Mouse (Mus musculus) spleen, adult 2 months (tissue): ENCODE data around the gene Tns3. TPM values are rescaled to one million over a fixed set of nuclear protein-coding genes. Genes with fewer than 3 reads are reported as not detected.
A peak's percentile ranks its signal among the peaks of the same experiment; 100 is the strongest.

Experiments
- DNase-seq, 2 experiments: peaks; one replicate each; pipeline versions ENCODE4 v3.0.0 to v3.0.0-alpha.2; 2012 to 2021; ENCODE audit warnings: low spot score in 2 of 2, low read depth in 1 of 2
- H3K27ac ChIP-seq: fragments of 200-500 bp; 2 replicates; pipeline ENCODE4 v1.5.1; 2012; ENCODE audit warnings: low read length, inconsistent platforms; ENCODE audit not compliant: insufficient read depth
- H3K27me3 ChIP-seq: fragments of 200-500 bp; 2 replicates; pipeline ENCODE4 v1.6.1; 2012; ENCODE audit warnings: mild to moderate bottlenecking, moderate library complexity, low read length, inconsistent platforms; ENCODE audit not compliant: control insufficient read depth, insufficient read depth
- H3K36me3 ChIP-seq: fragments of 200-500 bp; 2 replicates; pipeline ENCODE4 v1.6.1; 2012; ENCODE audit warnings: mild to moderate bottlenecking, low read length, inconsistent platforms; ENCODE audit not compliant: control insufficient read depth, insufficient read depth
- H3K4me1 ChIP-seq: fragments of 200-500 bp; 2 replicates; pipeline ENCODE4 v1.6.1; 2011; ENCODE audit warnings: inconsistent platforms; ENCODE audit not compliant: control insufficient read depth, insufficient read depth, insufficient read length
- H3K4me3 ChIP-seq: fragments of 200-500 bp; 2 replicates; pipeline ENCODE4 v1.5.1; 2011; ENCODE audit warnings: mild to moderate bottlenecking, inconsistent platforms; ENCODE audit not compliant: insufficient read depth, insufficient read length; ENCODE audit errors: extremely low read depth
- CTCF ChIP-seq: fragments of 200-500 bp; IDR thresholded peaks from 2 replicates; pipeline ENCODE4 v1.5.1; 2011; ENCODE audit warnings: mild to moderate bottlenecking, inconsistent platforms; ENCODE audit not compliant: insufficient read depth, insufficient read length, insufficient replicate concordance; ENCODE audit errors: extremely low read depth
- POLR2A ChIP-seq: fragments of 200-500 bp; IDR thresholded peaks from 2 replicates; pipeline ENCODE4 v1.6.1; 2011; ENCODE audit warnings: low read depth, low read length, inconsistent platforms
- WGBS: fragments of 180-500 bp; shearing (Covaris S2); methylation state at CpG from one replicate; pipeline ENCODE4 v1.1.7; 2018; 5-methylcytosine and 5-hydroxymethylcytosine counted together
- polyA plus RNA-seq: library from polyadenylated mRNA; depleted of rRNA; stranded (reverse); fragments of >200 nt; gene quantifications from 2 replicates; pipeline ENCODE4 v1.2.3, GENCODE M21; 2012

The Tns3 gene
- polyA plus RNA-seq, 1 experiment, result 39.7 TPM

- Histone ChIP-seq H3K27me3 (no peaks in the 10 kb centered on the region), H3K36me3 (no peaks in the 10 kb centered on the region), H3K27ac (peak overlapping the region; percentile 24), H3K4me3 (no peak overlapping the region), H3K4me1 (no peaks in the 10 kb centered on the region; the same call in 1 of the 2 replicates)
- 84% methylated on average over 6 of the region's 6 CpGs for WGBS
- no peak for DNase-seq
- TF ChIP-seq CTCF (no peak), POLR2A (no peak)
Observed at GRCm38 (mm10) chr11:8574562-8574961, 89.8 kb downstream of the Tns3 start.

DNA sequence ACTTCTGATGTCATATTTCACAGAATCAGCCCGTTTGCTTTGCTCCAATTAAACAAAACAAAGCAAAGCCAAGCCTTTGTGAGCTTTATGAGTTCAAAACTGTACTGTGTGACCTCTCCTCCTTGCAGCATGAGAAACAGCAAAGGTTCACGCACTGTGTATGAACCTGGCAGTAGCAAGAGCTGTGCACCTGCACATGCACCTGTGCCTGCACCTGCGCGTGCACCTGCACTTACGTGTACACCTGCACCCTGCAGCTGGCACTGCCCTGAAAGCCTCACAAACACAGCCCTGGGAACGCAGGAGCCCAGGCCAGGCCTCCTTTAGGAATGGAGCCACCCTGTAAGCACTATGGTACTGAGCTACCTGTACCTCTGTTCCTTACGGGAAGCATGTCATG lies 91.6 kb downstream of the Tns3 start:
- H3K36me3 ChIP-seq, result no peaks in the 10 kb centered on the region
- 85% methylated on average over 7 of the region's 7 CpGs for WGBS
- TF ChIP-seq POLR2A, result no peak
- no peaks in the 10 kb centered on the region for H3K27me3 ChIP-seq
- no peak for DNase-seq
- no peaks in the 10 kb centered on the region; the same call in 1 of the 2 replicates for H3K4me1 ChIP-seq
- no peak overlapping the region for H3K4me3 ChIP-seq
- no peak overlapping the region for H3K27ac ChIP-seq

DNA sequence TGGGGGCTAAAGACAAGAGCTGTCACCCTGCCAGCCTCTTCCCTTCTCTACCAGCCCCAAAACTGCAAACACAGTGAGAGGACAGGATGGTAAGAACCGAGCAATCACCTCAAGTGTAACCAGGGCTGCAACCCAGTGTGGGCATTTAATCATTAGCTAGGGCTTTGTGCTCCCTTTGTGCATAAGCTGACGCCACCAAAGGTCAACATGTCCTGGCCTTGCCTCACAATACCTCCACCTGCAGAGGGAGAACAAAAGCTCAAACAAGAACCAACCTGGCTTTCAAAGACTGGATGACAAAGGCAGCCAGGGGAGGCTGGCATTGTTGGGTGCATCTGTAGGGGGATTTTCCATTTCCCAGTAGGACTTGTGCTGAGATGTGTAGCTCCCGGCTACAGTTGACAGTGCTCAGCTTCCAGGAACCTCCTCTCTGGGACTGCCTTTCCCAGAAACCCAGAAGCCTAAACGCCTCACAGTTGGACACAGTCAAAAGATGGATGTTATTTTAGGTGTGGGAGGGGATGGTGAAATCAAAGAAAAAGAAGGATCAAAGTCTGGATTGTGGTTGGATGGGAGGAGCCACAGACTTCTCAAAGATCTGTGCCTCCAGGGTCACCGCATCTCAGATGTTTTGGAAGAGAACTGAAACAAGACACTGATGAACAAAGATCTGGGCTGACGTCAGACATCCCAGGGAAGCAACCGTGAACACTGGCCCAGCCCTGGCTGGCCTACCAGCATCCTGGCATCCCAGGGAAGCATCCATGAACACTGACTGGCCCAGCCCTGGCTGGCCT lies 94.9 kb downstream of the Tns3 start:
- no peak for DNase-seq
- Histone ChIP-seq H3K36me3 (no peaks in the 10 kb centered on the region), H3K27ac (no peak overlapping the region), H3K4me1 (no peaks in the 10 kb centered on the region; the same call in 1 of the 2 replicates), H3K4me3 (no peak overlapping the region), H3K27me3 (no peaks in the 10 kb centered on the region)
- TF ChIP-seq CTCF, result no peak
- TF ChIP-seq POLR2A, result no peak
- 72% methylated on average over 7 of the region's 7 CpGs for WGBS

- no peaks in the 10 kb centered on the region for H3K27me3 ChIP-seq
- H3K4me3 ChIP-seq, result no peak overlapping the region
- H3K27ac ChIP-seq, result no peak overlapping the region
- TF ChIP-seq CTCF, result no peak
- TF ChIP-seq POLR2A, result no peak
- WGBS, result 78% methylated on average over 7 of the region's 7 CpGs
- no peak for DNase-seq
- no peaks in the 10 kb centered on the region; the same call in 1 of the 2 replicates for H3K4me1 ChIP-seq
- no peaks in the 10 kb centered on the region for H3K36me3 ChIP-seq
Observed at GRCm38 (mm10) chr11:8568829-8569228, 95.5 kb downstream of the Tns3 start.

- WGBS, result 41% methylated on average over 3 of the region's 3 CpGs
- Histone ChIP-seq H3K4me1 (no peaks in the 10 kb centered on the region; the same call in 1 of the 2 replicates), H3K4me3 (no peak overlapping the region), H3K27ac (no peak overlapping the region), H3K36me3 (no peaks in the 10 kb centered on the region), H3K27me3 (no peaks in the 10 kb centered on the region)
- peak; percentile 24 to 26 for DNase-seq
- TF ChIP-seq POLR2A (no peak), CTCF (no peak; the same call in 1 of the 2 replicates)
Observed at GRCm38 (mm10) chr11:8566250-8566853, 98.0 kb downstream of the Tns3 start.

GRCm38 (mm10) chr11:8558761-8559282 lies 105.5 kb downstream of the Tns3 start:
- TF ChIP-seq POLR2A (no peak), CTCF (no peak)
- H3K4me3 ChIP-seq, result no peak overlapping the region
- H3K36me3 ChIP-seq, result no peaks in the 10 kb centered on the region
- no peak overlapping the region for H3K27ac ChIP-seq
- no peak for DNase-seq
- WGBS, result 87% methylated on average over 12 of the region's 12 CpGs
- H3K27me3 ChIP-seq, result no peaks in the 10 kb centered on the region
- peaks cover 3% of the 10 kb centered on the region; the same call in 1 of the 2 replicates for H3K4me1 ChIP-seq

DNA sequence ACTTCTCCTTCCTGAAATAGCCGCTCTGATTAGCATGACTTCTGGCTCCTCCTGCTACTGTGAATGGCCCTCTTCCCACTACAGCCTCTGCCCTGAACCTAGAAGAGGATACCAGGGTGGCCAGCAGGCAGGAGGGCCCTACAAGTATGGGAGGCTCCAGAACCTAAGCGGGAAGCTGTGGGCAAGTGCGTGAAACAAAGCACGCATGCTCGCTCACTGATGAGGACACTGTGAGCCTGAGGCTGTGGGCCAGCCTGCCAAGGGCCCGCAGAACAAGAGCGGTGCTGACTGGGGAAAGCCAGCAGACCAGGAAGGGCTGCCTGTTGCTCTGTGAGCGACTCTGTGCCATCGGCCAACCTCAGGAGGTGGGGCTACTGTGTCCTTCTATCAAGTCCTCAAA lies 106.1 kb downstream of the Tns3 start:
- no peak overlapping the region for H3K4me3 ChIP-seq
- DNase-seq, result no peak
- TF ChIP-seq CTCF (no peak), POLR2A (no peak)
- H3K27ac ChIP-seq, result no peak overlapping the region
- H3K27me3 ChIP-seq, result no peaks in the 10 kb centered on the region
- H3K4me1 ChIP-seq, result peaks cover 3% of the 10 kb centered on the region; the same call in 1 of the 2 replicates
- H3K36me3 ChIP-seq, result no peaks in the 10 kb centered on the region
- 40% methylated on average over 9 of the region's 9 CpGs for WGBS
